Mouse (Mus musculus): Measurements from ENCODE around the gene Nefh. TPM values are rescaled to one million over a fixed set of nuclear protein-coding genes. Genes with fewer than 3 reads are reported as not detected.

Gene Nefh
- polyA plus RNA-seq, 1 experiment from 2014 or later: 0.89 TPM

DNA sequence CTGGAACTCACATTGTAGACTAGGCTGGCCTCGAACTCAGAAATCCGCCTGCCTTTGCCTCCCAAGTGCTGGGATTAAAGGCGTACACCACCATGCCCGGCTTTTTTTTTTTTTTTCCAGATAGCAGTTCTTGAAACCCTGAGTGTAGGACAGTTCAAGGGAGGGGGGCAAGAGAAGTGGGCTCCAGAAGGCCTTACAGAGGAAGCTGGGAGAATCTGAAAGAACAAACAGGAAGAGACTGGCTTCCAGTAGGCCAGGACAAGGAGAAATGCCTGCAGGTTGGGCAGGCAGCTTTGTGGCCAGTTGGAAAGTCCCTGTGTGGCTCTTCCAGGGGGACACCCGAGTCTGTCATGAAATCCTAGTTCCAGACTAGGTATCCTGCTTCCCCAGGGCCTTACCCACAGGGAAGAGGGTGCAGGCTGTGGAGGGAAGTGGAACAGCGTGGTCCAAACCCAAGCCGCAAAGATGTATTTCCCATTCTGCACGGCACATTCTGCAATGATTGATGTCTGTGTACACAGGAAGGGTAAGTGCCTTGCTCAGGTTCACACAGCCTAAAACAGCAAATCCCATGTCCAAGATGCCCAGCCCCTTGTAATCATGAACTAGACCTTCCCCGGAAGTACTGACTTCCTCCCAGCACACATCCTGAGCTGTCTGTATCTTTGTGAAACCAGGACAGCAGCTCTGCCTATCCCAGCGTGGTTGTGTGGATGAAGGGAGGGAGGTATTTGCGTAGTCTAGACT lies 26.7 kb upstream of the Nefh start:
- 80% methylated on average over 11 of the region's 11 CpGs for WGBS
- no peak overlapping the region for H3K27ac ChIP-seq (replicated peaks)
- ATAC-seq (replicated peaks): no peak
- H3K9me3 ChIP-seq: no peaks in the 10 kb centered on the region
- no peak overlapping the region for H3K9ac ChIP-seq (replicated peaks)
- H3K4me3 ChIP-seq: no peak overlapping the region
- H3K4me2 ChIP-seq (replicated peaks): no peak overlapping the region
- no peaks in the 10 kb centered on the region for H3K36me3 ChIP-seq
- H3K27me3 ChIP-seq: no peaks in the 10 kb centered on the region
- no peaks in the 10 kb centered on the region for H3K4me1 ChIP-seq

DNA sequence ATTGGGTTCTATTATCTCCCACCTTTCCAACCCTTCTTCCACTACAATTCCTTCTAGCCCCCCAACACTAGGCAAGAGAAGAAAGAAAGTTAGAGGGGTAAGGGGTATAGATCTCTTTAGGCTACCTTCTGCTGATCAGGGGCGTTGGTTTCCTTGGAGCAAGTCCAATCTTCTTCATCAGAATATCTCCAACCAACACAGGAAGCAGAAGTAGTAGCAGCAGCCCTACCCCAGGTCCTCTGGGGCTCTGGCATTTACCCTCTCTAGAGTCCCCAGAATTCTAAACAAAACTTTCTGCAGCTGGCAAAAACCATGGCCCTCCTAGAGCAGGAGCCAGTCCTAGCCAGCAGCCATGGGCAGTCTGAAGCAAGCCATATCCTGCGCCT lies 26.0 kb upstream of the Nefh start:
- no peaks in the 10 kb centered on the region for H3K9me3 ChIP-seq
- H3K9ac ChIP-seq (replicated peaks): no peak overlapping the region
- no peaks in the 10 kb centered on the region for H3K4me1 ChIP-seq
- H3K4me2 ChIP-seq (replicated peaks): no peak overlapping the region
- no peaks in the 10 kb centered on the region for H3K27me3 ChIP-seq
- H3K27ac ChIP-seq (replicated peaks): no peak overlapping the region
- H3K36me3 ChIP-seq: no peaks in the 10 kb centered on the region
- no peak overlapping the region for H3K4me3 ChIP-seq
- 91% methylated on average over 2 of the region's 2 CpGs for WGBS
- ATAC-seq (replicated peaks): no peak

DNA sequence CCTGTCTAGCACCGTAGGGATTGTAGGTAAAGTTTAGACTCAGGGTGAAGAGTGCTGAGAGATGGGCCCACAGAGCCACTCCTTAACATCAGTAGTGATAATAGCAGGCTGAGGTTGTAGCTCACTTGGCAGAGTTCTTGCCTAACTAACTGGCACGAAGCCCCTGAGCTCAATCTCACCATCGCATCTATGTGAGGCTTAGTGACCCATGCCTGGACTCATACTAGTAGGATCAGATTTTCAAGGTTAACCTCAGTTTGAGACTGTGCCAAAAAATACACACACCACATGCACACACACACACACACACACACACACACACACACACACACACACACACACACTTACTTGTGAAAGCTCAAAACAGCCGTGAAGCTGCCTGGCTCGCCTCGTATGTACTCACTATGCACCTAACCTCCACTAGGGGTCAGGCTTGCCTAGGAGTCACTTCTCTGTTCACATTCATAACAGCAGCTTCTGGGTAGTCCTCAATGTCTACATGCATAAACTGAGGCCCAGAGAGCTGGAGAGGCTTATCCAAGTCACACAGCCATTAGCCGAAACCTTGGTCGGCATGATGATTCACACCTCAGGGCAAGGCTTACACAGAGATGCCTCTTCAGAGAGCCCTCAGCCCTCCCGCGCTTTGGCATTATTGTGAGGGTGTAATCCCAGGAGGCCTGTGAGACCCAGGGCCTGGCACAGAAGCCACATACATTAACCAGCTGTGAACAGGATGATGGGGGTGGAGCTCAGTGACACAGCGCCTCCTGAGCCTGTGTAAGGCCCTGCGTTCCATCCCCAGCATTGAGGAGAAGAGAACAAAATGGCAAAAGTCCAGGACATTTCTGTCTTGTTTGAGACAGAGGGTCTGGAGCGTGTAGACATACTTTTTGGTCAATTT lies 25.4 kb upstream of the Nefh start:
- no peaks in the 10 kb centered on the region for H3K27me3 ChIP-seq
- no peak overlapping the region for H3K9ac ChIP-seq (replicated peaks)
- 57% methylated on average over 13 of the region's 13 CpGs for WGBS
- no peaks in the 10 kb centered on the region for H3K36me3 ChIP-seq
- no peak overlapping the region for H3K27ac ChIP-seq (replicated peaks)
- no peaks in the 10 kb centered on the region for H3K4me1 ChIP-seq
- H3K9me3 ChIP-seq: no peaks in the 10 kb centered on the region
- ATAC-seq (replicated peaks): peak; percentile 68
- no peak overlapping the region for H3K4me3 ChIP-seq
- H3K4me2 ChIP-seq (replicated peaks): no peak overlapping the region

DNA sequence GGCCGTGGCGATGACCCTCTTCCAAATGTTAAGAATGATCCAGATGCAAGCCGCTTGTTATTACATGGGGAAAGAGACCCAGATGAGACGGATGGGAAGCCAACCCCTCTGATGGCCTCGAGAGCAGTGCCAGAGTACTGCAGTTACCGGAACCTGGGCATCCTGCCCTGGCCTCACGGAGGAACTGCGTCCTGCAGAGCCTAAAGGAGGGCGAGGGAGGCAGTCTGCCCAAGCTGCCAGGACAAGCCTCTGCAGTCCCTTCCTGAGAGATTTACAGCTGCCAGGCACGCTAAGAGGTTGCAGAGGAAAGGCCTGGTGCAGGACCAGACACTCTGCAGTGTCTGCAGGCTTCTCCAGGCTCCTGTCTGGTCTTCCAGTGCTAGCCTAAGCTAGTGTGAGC lies 20.5 kb upstream of the Nefh start:
- Histone ChIP-seq H3K4me2 (replicated peaks) (no peak overlapping the region), H3K27ac (replicated peaks) (no peak overlapping the region), H3K27me3 (no peaks in the 10 kb centered on the region), H3K4me1 (no peaks in the 10 kb centered on the region), H3K9me3 (no peaks in the 10 kb centered on the region), H3K4me3 (no peak overlapping the region), H3K36me3 (no peaks in the 10 kb centered on the region), H3K9ac (replicated peaks) (no peak overlapping the region)
- WGBS: 73% methylated on average over 10 of the region's 10 CpGs
- no peak for ATAC-seq (replicated peaks)

DNA sequence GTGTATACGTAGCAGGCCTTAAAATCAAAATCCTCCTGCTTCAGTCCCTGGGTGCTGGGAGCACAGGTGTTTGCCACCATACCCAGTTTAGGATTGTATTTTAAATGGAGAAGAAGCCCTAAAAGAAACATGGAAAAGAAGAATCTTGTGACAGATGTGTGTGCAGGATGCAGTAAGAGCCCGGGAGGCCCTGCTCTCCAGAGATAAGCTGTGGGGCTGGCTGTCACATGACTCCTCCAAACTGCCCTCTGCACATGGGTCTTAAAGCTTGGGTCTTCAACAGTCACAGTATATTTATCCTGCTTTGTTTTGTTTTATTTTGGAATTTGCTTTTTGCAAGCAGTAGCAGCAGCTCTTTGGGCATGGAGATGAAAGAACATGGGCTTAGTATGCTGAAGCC lies 19.7 kb upstream of the Nefh start:
- H3K9ac ChIP-seq (replicated peaks): no peak overlapping the region

DNA sequence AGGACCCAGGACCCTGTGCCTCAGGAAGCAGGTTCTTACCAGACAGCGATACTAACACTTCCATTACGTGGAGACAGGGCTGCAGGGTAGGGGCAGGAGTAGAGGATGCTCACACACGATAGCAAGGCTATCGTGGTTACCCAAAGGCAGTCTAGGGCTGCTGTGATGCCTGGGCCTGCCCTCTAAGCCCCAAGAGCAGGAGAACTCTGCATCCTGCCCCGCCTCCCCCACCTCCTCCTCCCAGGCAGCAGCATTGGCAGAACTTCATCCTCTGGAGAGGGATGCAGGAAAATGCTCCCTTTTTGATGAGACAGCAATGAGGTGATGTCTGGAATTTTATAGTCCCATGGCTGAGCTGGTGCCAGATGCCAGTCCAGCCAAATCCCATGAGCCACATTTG lies 19.0 kb upstream of the Nefh start:
- Histone ChIP-seq H3K27ac (replicated peaks) (no peak overlapping the region), H3K4me2 (replicated peaks) (no peak overlapping the region), H3K36me3 (no peaks in the 10 kb centered on the region), H3K9me3 (no peaks in the 10 kb centered on the region), H3K4me3 (no peak overlapping the region), H3K27me3 (no peaks in the 10 kb centered on the region), H3K4me1 (no peaks in the 10 kb centered on the region), H3K9ac (replicated peaks) (no peak overlapping the region)
- 59% methylated on average over 5 of the region's 5 CpGs for WGBS
- no peak for ATAC-seq (replicated peaks)

More for the DNA sequence above, 19.7 kb upstream of the Nefh start:
- WGBS: 63% methylated on average over 2 of the region's 2 CpGs
- no peaks in the 10 kb centered on the region for H3K27me3 ChIP-seq
- no peaks in the 10 kb centered on the region for H3K9me3 ChIP-seq
- no peak for ATAC-seq (replicated peaks)
- H3K4me3 ChIP-seq: no peak overlapping the region
- no peak overlapping the region for H3K4me2 ChIP-seq (replicated peaks)
- H3K36me3 ChIP-seq: no peaks in the 10 kb centered on the region
- H3K4me1 ChIP-seq: no peaks in the 10 kb centered on the region
- H3K27ac ChIP-seq (replicated peaks): no peak overlapping the region

DNA sequence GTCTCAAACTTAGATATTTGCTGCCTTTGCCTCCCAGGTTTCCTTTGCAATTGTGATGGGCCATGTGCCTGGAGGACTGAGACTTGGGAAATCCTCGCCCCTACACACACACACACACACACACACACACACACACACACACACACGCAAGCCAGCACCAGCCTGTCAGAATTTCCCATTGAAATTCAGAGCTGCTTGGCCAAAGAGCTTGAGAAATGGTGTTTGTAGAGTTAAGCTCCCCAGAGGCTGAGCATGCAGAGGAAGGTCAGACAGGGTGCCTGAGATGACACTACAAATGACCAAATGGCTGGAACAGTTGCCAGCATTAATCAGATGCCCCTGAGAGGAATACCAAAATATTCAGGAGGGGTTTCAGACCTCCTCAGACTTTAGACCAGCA lies 18.5 kb upstream of the Nefh start:
- Histone ChIP-seq H3K4me1 (no peaks in the 10 kb centered on the region), H3K4me3 (no peak overlapping the region), H3K36me3 (no peaks in the 10 kb centered on the region), H3K9ac (replicated peaks) (no peak overlapping the region), H3K27ac (replicated peaks) (no peak overlapping the region), H3K9me3 (no peaks in the 10 kb centered on the region), H3K27me3 (no peaks in the 10 kb centered on the region), H3K4me2 (replicated peaks) (no peak overlapping the region)
- no peak for ATAC-seq (replicated peaks)
- 51% methylated on average over 2 of the region's 2 CpGs for WGBS

- no peak overlapping the region for H3K27ac ChIP-seq (replicated peaks)
- H3K9me3 ChIP-seq: no peaks in the 10 kb centered on the region
- ATAC-seq (replicated peaks): no peak
- no peaks in the 10 kb centered on the region for H3K4me1 ChIP-seq
- no peaks in the 10 kb centered on the region for H3K36me3 ChIP-seq
- H3K4me3 ChIP-seq: no peak overlapping the region
- WGBS: 62% methylated on average over 6 of the region's 6 CpGs
- H3K27me3 ChIP-seq: no peaks in the 10 kb centered on the region
- H3K9ac ChIP-seq (replicated peaks): no peak overlapping the region
- H3K4me2 ChIP-seq (replicated peaks): no peak overlapping the region
These were observed 15.4 kb upstream of the Nefh start for GRCm38 (mm10) chr11:4963099-4963808.

GRCm38 (mm10) chr11:4953918-4954317 lies 6.1 kb upstream of the Nefh start:
- WGBS: under 1% methylated on average over 8 of the region's 8 CpGs

DNA sequence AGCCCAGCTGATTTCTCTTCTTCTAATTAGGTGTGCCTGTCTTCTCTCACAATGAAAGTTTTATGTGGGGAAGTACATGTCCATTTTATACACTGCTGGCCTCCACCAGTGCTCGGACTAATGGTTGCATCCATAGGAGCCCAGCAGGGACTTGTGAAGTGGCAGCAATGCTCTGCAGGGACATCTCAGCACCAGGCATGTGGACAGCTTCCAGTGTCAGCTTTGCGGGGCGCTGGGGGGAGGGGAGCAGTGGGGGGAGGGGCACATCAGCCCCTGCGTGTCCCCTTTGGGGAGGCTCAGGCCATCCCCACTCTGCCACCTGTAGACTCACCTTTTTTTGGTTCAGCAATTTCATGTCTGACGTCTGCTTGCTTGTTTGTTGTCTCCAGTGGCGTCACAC lies 5.5 kb upstream of the Nefh start:
- Histone ChIP-seq H3K4me2 (replicated peaks) (no peak overlapping the region), H3K9me3 (no peaks in the 10 kb centered on the region), H3K27me3 (peaks cover 51% of the 10 kb centered on the region), H3K4me3 (no peak overlapping the region), H3K36me3 (no peaks in the 10 kb centered on the region), H3K4me1 (peaks cover 13% of the 10 kb centered on the region), H3K9ac (replicated peaks) (no peak overlapping the region), H3K27ac (replicated peaks) (no peak overlapping the region)
- WGBS: 12% methylated on average over 5 of the region's 6 CpGs
- ATAC-seq (replicated peaks): no peak

More at GRCm38 (mm10) chr11:4953918-4954317, 6.1 kb upstream of the Nefh start:
- Histone ChIP-seq H3K9me3 (no peaks in the 10 kb centered on the region), H3K36me3 (no peaks in the 10 kb centered on the region), H3K4me1 (peaks cover 8% of the 10 kb centered on the region), H3K27me3 (peaks cover 47% of the 10 kb centered on the region), H3K27ac (replicated peaks) (no peak overlapping the region), H3K4me2 (replicated peaks) (no peak overlapping the region), H3K9ac (replicated peaks) (no peak overlapping the region), H3K4me3 (no peak overlapping the region)
- no peak for ATAC-seq (replicated peaks)

DNA sequence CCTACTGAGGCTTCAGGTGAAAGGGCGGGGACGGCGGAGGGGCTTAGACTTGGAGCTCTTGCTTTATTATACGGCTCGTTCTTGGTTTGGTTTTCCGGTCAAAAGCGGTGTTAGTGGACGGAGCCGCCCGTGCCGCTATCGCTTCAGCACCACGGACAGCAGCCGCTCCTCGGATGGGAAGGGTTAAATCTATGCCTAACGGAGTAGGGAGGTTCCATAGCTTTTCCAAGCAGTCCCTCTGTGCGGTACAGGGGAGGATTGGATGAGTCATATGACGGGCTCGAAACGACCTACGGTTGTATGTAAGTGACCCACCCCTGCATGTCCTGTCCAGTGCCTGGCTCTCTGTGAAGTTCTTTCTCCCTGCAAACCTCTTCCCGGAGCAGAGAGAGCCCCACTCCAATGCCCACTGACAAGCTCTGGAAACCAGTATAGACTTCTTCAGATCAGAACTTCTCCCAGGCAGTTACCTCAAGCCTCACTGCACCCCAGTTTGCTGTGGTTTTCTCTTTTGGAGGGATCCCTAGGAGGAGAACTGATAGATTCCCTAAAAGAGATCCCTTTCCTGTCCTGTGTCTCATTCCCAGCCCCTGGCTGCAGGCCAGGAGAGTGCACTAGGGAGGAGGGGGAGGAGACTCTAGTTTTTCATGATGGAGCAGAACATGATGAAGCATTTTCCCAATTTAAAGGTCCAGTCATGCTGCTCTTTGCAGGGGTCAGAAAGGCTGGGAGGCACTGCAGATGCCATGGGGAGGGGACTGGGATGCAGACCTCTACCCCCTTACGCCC lies 1.6 kb upstream of the Nefh start:
- Histone ChIP-seq H3K4me3 (peak overlapping the region; percentile 57), H3K36me3 (no peaks in the 10 kb centered on the region), H3K4me1 (peaks cover 29% of the 10 kb centered on the region), H3K27me3 (peaks cover 80% of the 10 kb centered on the region), H3K4me2 (replicated peaks) (peak overlapping the region; percentile 80), H3K27ac (replicated peaks) (no peak overlapping the region), H3K9ac (replicated peaks) (no peak overlapping the region), H3K9me3 (no peaks in the 10 kb centered on the region)
- 6% methylated on average over 23 of the region's 23 CpGs for WGBS
- ATAC-seq (replicated peaks): no peak

Data from forebrain, embryonic 15.5 days (tissue).